Mouse (Mus musculus) spleen, adult 2 months (tissue): Measurements from ENCODE around the gene Uba5.

Experiments
- CTCF ChIP-seq: fragments of 200-500 bp; IDR thresholded peaks from 2 replicates; pipeline ENCODE4 v1.5.1; 2011; ENCODE audit warnings: mild to moderate bottlenecking, inconsistent platforms; ENCODE audit not compliant: insufficient read depth, insufficient read length, insufficient replicate concordance; ENCODE audit errors: extremely low read depth
- POLR2A ChIP-seq: fragments of 200-500 bp; IDR thresholded peaks from 2 replicates; pipeline ENCODE4 v1.6.1; 2011; ENCODE audit warnings: low read depth, low read length, inconsistent platforms

- TF ChIP-seq POLR2A (no peak), CTCF (no peak)
These were observed 23.2 kb downstream of the Uba5 start for GRCm38 (mm10) chr9:104039742-104040141.
